Mouse (Mus musculus): ENCODE measurements around the gene Mxra8. TPM values are rescaled to one million over a fixed set of nuclear protein-coding genes. Genes with fewer than 3 reads are reported as not detected.

Mxra8 gene
- total RNA-seq, 2 experiments from 2014 or later = 56.6 to 59.6 TPM

DNA sequence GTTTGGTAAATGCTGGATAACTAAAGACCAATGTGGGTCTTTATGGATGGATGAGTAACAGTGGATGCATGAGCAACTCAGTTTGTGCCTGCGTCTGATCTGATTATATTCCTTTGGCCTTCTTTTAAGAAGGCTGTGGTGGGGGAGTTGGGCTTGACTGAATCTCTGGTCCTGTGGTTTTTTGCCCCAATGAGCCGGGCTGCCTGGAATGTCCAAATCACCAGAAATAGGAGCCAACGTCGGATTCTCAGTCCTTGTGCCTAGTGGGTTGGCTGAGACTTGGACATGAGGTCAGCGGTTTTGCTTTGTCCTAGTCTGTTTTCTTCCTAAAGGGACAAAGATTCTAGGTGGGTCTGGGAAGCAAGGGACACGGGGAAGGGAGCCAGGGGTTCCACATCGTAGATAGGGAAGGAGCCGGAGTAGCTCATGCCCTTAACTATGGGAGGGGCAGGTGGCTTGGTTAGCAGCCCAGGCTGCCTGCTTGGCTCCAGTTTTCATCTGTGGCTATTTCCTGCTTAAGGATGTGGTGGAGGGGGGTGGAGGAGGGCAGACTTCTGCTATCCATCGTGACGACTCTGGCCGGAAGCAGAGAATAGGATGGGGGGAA lies 2.0 kb upstream of the Mxra8 start:
- DNase-seq = no peak

DNA sequence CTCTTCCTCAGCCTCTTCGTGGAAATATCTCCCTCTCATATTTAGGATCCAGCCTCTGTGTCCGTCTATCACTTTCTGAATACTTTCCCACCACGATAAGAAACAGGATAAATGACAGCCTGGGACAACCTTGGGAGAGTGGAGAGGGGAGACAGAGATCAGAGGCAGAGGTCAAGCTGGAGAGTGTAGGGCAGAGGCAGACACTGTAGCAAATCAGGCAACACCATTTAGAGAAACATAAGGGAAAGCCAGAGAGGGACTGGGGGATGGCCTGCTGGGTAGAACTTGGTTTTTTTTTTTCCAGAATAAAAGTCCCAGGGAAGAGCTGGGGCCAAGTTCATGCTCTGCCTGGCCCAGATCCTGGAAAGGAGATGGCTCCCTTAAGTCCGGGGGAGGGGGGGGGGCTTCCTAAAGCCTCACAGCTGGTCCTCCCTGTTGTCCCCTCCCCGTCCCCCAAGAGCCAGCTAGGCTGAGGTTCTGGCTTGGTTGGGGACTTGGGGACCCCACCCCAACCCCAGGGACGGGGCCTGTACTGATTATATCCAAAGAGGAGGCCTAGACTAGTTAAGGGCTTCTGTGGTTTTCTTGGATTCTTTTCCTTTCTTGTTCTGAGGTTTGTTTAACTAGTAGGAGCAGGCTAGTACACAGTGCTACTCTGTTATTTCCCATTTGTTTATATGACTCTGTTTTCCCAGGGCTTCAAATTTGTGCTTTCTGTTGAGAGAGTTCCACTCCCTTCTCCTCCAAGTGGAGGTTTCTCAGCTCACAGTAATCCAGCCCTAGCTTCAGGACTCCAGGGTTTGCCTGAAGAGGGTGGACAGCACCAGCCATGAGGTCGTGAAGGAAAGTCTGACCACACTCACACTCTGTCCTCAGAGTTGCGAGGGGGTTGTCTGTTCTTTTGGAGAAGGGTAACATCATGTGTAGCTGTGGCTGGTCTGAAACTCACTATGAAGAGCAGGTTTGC lies 1.0 kb upstream of the Mxra8 start:
- no peak for DNase-seq

DNA sequence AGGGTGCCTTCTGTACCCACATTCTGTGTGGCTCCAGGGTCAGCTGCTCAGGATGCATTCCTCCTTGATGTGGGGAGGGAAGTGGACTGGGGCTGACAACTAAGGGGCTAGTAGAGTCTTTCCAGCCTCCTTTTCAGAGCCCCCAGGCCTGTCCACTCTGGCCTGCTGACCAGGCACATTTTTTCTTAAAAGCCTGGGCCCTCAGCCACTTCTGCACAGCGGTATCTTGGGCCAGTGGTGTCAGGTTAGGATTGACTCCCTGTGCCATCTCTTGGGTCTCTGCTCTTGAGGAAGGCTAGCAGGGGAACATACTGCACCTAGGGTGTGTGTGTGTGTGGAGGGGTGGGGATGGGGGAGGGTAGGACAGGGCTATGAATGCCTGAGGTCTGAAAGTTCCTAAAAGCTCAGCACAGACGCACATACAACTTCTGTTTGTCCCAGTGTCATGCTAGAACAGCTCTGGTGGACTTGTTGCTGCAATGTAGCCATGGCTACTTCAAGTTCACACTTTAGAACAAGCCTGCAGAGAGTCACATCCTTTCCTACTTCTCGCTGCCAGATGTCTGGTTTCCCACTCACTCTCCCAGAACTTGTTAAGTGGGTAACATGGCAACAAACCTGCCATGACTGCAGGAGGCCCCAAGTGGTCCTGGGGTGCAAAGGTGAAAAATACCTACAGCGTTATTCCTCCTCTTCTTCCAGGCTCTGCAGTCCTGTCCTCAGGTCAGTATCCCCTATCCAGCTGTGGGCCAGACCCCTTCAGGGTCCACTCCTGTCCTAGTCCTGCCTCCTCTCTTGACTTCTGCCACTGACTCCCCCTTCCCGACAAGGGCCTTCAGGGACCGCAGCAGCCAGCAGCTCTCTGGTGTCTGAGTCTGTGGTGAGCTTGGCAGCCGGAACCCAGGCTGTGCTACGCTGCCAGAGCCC lies 859 bp downstream of the Mxra8 start:
- DNase-seq = no peak

DNA sequence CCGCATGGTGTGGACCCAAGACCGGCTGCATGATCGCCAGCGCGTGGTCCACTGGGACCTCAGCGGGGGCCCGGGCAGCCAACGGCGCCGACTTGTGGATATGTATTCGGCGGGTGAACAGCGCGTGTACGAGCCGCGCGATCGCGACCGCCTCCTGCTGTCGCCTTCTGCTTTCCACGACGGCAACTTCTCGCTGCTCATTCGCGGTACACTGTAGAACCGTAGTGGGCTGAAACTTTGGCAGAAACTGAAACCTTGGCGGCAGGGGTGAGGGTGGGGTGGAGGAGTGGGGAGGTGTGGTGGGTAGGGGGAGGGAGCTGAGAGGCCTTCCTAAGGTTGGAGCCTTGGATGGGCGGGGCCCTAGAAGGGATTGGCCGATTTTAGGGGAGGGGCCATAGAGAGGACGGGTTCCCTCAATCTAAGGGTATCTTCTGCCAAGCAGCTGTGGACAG lies 1.5 kb downstream of the Mxra8 start:
- peak; percentile 75 for DNase-seq

DNA sequence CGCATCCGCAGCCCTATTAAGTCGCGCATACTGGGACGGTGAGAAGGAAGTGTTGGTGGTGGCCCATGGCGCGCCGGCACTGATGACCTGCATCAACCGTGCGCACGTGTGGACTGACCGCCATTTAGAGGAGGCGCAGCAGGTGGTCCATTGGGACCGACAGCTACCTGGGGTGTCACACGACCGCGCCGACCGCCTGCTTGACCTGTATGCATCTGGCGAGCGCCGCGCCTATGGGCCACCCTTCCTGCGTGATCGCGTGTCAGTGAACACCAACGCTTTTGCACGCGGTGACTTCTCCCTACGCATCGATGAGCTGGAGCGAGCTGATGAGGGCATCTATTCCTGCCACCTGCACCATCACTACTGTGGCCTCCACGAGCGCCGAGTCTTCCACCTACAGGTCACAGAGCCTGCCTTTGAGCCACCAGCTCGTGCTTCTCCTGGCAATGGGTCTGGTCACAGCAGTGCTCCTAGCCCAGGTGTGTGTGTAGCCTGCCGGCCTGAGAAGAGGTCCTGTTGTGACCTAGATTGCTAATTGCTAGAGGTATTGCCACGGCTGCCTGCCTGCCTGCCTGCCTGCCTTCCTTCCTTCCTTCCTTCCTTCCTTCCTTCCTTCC lies 2.3 kb downstream of the Mxra8 start:
- DNase-seq = no peak

DNA sequence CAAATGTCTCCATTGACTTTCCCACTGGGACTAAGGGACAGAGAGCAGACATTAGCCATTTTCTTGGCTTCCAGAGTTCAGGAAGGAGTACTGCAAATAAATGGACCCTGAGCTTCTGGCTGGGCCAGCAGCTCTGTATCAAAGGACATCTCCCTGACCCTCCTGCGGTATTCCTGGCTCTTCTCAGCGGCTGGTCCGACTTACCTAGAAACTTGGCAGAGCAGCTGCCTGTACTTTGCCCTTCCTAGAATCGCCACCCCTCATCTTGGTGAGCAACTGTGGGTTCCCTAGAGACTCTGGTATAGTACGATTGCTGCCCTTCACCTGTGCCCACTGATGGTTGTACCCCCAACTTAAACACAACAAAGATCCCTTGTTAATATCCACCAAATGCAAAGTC lies 3.8 kb downstream of the Mxra8 start:
- DNase-seq = no peak

DNA sequence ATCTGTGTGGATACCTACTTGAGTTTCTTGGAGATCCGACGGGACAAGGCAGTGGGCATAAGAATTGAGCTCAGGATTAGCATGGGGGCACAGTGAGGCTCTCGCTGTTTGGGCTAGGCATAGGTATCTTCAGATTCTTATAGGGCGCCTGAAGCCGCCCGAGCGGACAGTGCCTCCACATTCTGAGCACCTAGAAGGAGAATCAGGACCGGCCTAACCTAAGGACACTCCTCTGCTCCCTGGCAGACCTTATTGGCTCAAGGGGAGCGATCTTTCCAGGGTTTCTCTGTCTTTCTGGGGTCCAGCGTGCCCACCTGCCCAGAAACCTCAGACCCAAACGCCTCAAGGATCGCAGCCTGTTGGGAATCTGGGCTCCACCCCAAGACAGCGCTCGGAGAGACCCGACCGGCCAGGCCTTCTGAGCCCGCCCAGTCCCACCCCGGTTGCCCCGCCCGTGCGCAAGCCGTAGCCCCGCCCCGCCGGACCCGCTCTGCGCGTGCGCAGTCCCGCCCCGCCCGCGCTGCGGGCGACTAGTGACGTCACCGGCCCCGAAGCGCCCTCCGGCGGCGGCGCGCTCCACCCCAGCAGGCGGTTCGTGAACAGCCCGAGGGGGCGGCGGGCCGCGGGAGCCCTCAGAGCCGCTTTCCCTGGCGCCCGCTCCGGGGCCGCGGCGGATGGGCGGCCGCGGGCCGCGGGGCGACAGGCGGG lies 7.5 kb downstream of the Mxra8 start, which contains the start of gene Dvl1:
TSS of gene Dvl1 (plus strand) at position 532 of the 708 bp plus-strand sequence.
- DNase-seq = peak; percentile 99

DNA sequence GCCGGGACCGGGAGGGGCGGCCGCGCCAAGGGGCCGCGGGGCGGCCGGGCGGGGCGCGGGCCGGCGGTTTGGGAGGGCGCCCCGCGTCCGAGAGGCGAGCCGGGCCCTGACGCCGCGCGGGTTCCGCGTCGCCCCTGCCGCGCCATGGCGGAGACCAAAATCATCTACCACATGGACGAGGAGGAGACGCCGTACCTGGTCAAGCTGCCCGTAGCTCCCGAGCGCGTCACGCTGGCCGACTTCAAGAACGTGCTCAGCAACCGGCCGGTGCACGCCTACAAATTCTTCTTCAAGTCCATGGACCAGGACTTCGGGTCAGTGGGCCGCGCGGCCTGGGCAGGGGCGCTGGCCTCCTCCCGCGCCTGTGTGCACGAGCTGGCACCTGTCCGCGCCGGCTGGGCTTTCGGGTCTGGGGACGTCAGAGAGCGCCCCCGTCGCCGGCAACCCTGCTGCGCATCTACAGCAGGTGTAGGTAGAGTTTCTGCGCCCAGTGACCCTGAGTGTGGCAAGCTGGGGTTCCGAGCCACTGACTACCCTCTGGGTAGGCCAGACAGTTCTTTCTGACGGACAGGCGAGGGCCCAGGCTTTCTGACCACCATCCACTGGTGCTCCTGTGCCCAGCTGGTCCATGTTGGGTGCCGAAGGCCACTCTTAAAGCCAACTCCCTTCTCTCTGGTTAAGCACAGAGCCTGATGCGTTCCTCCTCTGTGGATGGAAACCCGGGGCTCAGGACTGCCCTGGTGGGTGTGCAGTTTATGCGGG lies 8.3 kb downstream of the Mxra8 start:
- peak; percentile 53 for DNase-seq

DNA sequence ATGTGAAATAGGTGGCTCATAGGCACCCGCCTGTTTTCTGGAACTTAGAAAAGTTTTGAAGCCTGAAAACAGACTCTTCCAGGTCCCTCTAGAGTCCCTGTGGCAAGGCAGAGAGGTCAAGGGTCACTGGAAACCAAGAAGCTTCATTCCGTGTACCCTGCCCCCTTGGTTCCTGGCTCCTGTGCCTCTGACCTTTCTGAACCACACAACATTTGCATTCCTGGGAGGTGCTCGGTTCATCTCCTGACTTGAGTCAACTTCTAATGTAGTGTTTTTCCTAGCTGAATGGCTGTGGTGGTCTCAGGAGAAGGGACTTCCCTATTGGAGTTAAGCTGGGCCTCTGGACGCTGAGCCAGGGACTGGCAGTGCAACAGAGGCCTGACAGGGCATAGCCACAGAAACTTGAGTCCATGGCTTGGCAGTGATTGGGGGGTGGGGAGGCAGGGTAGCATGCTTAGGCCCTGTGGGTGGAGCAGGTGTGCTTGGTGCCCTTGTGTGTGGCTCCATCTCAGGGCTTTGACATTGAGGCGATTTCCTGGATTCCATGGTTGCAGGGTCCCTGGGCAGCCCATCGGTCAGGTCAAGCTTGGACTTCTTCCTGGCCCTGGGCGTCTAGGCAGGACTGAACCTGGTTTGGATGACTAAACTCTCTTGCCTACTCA lies 9.1 kb downstream of the Mxra8 start:
- no peak for DNase-seq

DNA sequence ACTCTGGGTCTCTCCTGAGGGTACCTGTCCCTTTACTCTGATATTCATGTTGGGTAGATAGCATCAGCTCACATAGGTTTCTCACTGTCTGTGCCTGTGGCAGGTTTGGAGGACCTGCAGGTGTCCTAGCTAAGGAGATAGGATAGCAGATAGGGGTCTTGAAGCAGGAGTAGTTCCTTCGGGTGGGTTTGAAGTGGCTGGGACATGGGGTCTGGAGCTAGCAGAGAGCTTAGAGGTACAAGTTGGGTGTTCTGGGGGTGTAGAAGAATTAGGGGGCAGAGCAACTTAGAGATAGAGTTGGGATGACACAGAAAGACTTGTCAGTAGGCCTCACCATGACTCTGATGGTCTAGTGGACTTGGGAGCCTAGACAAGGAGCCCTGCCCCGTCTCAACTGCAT lies 9.9 kb downstream of the Mxra8 start:
- DNase-seq = no peak

DNA sequence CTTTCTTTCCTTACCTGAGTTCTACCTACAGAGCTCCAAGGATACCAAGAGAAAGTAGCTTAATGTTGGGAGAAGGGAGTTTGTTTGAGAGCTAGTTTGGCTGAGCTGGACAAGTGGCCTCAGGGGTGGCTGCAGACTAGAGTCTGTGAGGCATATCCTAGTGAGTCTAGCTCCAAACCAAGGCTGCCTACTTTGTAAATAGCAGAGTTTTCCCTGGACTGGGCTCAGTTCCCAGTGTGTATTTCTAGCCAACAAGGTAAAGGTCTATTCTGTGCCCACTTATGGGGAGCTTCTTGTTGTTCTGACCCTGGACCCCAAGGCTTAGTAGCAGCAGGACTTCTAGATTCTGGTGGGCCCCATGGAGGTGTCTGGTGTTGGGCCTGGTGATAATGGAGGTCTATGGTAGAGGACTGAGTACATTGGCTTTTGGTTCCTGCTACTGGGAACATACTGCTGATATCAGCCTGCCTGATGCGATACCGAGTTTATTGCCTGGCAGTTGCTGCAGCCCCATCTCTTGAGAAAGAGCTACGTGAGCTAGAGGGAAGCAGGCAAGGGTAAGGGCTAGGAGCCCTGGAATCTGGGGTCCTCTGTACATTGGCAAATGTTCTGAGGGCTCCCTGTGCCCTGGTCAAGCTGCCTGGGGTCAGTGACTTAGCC lies 10.4 kb downstream of the Mxra8 start:
- DNase-seq = no peak

DNA sequence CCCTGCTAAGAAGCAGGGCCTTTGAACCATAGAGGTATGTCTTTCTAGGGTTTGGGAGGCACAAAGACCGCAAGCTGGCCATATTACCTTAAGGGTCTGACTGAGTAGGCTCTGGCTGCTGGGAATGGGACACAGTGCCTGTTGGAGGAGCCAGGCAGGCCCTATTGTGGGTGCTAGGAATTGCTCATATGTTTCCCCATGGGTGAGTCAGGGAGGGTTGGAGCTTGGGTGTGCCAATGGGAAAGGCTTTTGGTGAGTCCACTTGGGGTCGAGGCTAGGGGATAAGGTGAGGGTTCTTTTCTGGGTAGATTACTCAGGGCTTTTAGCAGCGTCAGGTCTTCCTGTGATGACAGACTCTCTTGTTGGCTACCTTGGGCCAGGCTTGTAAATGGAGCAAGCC lies 11.9 kb downstream of the Mxra8 start:
- DNase-seq = no peak

DNA sequence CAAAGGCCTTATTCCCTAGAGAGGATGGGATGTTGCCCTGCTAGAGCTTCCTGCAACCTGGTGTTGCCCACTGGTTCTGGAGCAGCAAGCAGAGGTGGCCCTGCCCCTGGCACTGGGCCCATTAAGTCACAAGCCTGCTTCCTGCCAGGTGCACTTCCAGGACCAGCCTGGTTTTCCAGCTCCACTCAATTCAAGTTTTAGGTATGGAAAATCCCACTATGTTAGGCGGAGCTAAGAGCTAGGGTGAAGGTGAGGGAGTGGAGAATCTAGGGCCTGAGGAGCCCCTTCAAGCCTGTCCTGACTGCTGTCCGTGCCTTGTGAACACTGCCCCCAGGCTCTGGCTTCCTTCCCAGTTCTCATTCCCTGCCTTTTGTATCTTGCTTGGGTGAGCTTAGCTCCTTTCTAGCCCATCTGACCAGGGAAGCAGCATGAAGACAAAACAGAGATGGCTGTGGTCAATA lies 12.5 kb downstream of the Mxra8 start:
- no peak for DNase-seq

DNA sequence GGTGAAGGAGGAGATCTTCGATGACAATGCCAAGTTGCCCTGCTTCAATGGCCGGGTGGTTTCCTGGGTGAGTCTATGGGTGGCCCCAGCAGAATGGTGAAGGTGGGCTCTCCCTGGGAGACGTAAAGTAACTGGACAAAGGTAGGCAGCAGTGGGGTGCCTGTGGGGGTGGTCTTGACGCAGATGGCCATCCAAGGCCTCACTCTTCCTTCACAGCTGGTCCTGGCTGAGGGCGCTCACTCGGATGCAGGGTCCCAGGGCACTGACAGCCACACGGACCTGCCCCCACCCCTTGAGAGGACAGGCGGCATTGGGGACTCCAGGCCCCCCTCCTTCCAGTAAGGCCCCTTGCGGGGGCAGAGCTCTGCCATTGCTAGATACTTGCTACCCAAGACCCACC lies 13.9 kb downstream of the Mxra8 start:
- no peak for DNase-seq

DNA sequence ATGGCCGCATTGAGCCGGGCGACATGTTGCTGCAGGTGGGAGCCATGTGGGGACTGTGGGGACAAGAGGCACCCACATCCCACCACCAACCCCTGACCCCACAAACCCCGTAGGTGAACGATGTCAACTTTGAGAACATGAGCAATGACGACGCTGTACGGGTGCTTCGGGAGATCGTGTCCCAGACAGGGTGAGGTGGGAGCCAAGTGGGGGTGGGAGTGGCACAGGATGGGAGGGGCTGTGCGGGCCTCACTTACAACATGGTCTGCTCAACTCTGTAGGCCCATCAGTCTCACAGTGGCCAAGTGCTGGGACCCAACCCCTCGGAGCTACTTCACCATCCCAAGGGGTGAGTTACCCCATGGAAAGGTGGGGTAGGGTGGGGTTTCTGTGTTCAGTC lies 15.5 kb downstream of the Mxra8 start:
- no peak for DNase-seq

DNA sequence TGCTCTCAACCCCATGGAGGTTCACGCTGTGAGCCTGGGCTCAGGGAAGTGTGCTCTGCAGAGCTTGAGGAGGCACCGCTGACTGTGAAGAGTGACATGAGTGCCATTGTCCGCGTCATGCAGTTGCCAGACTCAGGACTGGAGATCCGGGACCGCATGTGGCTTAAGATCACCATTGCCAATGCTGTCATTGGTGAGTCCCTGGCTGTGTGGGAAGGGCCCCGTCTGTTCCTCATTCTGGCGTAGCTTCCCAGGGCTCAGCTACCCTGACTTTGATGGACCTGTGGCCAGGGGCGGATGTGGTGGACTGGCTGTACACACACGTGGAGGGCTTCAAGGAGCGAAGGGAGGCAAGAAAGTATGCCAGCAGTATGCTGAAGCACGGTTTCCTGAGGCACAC lies 16.6 kb downstream of the Mxra8 start:
- no peak for DNase-seq

DNA sequence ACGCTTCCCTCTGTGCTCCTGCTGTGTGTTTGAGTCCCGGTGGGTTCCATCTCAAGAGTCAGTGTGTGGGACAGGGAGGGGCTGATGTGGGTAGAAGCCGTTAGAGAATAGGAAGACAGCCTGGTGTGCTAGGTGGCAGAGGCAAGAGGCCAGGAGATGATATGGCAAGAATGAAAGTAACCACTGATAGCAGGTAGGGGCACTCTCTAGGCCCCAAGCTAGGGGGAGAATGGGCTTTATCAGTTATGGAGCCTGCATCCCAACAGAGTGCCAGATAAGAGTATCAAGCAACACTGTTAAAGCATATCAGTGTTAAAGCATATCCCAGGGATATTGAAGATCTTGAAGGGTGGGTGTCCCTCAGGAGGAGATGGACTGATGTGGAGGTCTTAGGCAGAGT lies 17.4 kb downstream of the Mxra8 start:
- no peak for DNase-seq

DNA sequence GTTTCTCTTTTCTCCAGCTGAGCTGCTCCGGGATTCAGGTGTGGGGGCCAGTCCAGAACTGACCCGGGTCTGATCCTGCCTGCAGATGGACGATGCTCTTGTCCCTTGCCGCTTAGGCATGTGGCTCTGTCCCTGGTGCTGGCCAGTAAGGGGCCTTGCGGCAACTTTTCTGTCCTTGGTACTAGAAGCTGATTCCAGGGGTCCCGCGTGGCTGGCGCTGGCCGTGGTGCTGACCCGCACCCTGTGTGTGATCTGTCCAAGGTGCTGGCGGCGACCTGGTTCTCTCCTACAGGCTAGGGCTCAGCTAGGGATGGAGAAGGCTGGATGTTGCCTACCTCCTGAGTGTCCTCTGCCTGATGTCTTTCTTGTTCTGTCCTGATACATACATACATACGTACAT lies 19.8 kb downstream of the Mxra8 start:
- DNase-seq = peak; percentile 76

DNA sequence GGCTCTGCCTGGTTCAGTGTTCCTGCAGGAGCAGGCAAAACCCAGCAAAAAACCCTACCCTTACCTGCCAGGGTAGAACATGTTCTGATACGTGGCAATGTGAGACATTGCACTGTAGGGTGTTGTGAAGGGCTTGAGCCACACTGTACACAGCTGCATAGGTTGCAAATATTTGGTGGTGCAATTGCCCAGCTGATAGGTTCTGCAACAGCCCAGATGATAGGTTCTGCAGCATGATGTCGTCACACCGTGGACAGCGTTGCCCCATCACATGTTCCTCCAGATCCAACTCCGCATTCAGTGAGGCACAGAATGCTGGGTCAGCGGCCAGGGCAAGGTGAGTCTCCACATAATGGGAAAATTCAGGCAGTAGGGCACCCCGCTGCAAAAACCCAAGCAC lies 22.3 kb downstream of the Mxra8 start:
- DNase-seq = no peak

Data from adrenal gland, postnatal 10 days (tissue).